Mouse (Mus musculus) layer of hippocampus, adult 11-12 months (tissue): ENCODE measurements around the gene Mia2.

Experiments
- DNase-seq: peaks from one replicate; pipeline ENCODE4 v3.0.0; 2022; ENCODE audit warnings: low spot score

Gene Mia2

DNA sequence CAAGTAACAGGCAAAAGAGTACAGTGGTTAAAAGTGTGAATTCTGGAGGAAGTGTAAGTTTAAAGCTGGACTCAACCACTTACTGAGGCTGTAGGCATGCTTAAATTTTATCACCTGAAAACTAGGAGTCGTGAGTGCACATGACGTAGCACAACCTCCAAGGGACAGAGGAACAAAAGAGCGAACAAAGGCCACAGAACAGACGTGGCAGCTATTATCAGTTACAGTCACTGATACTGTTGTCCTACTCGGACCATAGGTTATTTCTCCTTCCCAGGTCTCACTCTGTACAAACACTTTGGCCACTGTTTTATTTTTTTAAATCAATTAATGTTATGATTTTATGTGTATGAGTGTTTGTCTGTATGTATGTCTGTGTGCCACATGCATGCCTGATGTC is 9.2 kb downstream of the Mia2 start:
- DNase-seq = no peak

DNA sequence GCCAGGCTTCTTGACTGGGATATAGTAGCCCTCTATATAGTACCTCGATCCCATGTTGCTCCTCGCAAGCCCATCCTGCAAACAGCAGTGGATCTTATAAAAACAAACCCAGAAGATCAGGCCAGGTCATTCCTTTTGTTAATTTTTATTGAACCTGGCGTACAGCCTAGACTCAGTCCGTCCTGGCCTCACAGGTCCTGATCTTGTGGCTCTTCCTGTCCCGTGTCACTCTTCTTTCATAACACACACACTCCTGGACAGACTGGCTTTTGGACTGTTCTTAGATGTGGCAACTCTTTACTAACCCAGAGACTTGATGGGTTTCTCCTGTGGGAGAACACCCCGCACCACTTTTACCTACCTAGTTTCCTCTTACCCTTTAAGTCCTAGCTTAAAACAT is 10.3 kb downstream of the Mia2 start:
- DNase-seq = no peak

DNA sequence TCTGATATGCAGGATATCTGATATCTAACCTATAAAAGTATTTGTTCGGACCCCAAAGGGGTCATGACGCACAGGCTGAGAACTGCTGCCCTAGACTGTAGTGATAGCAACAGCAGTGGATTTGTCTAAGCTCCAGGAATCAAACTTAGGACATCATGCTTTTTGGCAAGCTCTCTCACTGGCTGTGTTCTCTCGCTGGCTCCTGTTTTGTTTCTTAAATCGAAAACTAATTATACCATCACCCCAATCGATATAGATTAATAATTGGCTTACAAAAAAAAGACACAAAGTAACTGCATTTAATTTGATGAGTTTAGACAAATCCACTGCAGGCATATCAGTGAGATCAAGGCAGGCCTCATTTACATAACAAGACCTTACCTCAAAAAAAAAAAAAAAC is 10.9 kb downstream of the Mia2 start:
- no peak for DNase-seq

DNA sequence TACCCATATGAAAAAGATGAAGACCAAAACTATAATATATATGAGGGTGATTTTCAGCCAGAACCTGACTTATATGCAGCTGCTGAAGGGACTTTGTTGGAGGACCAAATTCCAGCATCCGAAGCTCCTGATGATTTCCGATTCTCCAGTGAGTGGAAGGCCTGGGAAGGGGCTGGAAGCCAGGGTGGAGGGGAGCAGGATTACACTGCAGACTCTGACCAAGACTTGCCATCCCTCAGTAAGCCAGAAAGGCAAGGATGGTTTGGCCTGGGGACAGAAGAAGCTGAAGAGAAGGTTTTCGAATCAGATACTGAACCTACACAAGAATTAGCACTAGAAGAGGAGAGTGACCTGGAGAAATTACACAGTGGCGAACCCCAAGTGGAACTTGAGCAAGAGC is 12.3 kb downstream of the Mia2 start:
- no peak for DNase-seq

DNA sequence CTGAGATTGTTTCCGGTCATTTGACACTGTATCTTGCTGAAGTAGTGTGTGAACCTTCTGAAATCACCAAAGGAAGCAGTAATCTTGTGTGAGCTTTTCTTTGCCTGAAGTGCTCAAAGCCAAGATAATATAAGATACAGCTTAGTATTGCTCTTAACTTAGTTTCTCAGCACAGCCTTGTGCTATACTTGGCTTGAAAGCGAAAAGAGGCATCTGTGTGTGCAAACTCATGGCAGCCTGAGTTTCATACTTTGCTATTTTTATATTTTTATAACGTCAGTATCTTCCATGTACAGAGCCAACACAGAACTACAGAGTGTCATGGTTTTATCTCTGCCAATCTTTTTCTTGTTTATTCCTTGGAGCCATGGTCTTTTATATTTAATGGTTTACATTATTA is 21.6 kb downstream of the Mia2 start:
- DNase-seq = no peak

DNA sequence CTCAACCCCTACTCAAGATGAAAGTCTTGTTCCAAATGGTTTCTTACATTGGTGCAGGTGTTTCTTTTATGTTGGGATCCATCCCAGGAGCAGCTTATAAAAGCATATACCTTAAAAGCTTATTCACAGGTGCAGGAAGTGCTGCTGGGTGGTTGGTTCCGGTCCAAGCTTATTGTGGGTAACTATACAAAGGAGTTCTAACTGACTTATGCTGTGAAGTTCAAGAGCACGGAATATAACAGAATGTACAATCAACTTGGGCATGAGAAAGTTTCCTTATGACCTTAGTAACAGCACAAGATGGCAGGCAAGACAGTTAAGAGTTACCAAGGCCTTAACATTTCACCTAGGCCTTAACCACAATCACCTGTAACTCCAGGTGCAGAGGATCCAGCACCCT is 29.8 kb downstream of the Mia2 start:
- DNase-seq = no peak

DNA sequence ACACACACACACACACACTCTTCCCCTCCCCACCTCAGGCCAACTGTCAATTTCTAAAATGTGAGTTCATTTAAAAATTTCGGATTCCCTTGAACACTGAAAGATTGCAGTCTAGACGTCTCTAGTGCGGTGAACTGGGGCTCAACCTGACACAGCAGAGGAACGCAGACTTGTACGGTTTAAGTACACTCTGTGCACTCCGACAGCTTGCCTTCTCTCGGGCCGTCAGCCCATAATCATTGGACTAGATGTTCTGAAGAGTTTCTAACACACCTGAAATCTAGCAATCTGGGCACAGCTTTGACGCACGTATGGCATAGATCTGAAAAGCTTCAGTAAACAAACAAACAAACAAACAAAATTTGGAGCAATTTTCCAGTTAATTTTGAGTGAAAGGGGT is 32.9 kb downstream of the Mia2 start:
- DNase-seq = no peak

DNA sequence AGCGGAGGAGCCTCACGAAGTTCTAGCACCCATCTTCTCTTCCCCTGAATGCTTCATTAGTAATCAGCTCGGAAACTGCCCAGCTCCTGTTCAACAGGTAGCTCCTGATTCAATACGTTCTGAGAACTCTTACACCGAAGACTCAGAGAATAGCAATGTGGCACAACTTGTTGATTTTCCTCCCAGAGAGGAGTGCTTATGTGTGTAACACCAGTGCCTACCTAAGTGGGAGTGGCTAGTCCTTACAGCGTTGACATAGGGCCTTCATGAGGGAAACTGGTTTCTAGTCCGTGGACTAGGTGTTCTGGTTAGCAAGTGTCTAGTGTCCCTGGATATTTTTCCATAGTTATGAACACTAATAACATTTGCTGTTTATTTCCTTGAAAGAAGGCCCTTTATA is 33.4 kb downstream of the Mia2 start:
- DNase-seq = no peak

DNA sequence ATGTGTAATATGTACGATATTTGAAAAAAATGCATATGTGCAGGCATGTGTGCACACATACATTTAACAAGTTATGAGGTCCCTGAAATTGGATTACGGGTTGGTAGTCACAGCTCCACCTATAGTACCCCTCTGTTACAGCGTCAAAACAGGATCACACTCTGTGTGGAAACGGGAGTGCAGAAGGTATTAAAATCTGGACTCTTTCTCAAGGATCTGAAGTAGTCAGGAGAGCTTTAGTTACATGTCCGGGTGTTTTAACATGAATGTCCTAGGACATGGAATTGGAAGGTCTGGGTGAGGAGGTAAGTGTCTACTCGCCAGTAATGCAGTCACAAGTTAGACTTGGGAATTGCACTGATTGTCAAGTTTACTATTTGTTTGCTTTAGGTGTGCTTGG is 34.0 kb downstream of the Mia2 start:
- no peak for DNase-seq

DNA sequence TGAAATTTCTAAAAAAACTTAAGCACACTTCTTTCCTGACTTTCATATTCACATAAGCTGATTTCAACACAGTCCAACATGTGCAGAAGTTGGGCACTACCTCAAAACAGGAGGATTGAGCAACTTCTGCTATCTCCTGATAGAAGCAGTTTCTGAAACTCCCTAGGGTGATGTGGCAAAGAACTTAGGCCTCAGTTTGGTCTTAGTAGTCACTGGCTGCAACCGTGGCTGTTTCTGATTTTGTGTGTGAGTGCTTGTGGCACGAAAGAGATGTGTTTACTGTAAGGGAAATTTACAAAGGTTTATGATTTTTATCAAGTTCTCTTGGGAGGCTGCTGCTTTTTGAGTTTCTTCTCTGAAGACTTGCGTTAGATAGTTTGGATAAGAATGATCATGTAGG is 34.6 kb downstream of the Mia2 start:
- DNase-seq = no peak

DNA sequence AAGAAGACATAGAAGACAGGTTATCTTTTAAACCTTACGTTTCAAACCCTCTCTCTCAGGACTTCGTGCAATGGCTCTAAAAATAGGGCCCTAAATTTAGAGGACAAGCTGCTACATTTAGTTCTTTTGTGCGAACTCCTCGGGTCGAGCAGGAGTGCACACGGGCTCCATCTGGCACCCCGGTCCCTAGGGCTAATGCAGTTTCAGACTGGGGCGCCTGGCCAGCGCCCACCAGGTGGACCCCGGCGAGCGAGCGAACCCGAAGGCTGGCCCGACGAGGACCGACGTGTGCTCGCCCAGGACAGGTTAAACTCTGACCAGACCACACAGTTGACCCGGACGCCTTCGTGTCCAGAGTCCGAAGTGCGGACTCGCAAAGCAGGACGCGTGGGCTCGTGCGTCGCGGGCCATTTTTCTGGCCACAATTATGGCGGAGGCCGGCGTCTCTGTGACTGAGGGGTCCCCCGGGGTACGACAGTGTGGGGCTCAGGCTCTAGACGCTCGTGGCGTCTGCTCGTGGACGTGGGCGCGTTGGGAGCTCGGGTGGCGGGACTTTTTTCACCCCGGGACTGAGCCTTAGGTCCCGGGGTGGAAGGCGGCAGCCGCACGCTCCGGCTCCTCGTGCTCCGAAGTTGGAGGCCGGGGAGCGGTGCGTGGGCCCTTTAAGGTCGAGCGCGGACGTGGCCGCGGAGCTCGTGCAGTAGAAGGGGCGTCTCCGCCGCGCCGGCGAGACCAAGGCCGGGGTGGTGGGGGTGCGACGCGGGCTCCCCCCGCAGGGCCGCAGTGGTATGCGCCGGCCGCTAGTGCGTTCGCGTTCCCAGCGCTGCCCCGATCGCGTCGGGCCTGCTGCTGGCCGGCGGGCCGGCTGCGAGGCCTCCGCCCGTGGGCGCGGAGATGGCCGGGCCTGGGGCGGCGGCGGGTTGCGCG is 35.3 kb downstream of the Mia2 start:
- peak; percentile 94 for DNase-seq

DNA sequence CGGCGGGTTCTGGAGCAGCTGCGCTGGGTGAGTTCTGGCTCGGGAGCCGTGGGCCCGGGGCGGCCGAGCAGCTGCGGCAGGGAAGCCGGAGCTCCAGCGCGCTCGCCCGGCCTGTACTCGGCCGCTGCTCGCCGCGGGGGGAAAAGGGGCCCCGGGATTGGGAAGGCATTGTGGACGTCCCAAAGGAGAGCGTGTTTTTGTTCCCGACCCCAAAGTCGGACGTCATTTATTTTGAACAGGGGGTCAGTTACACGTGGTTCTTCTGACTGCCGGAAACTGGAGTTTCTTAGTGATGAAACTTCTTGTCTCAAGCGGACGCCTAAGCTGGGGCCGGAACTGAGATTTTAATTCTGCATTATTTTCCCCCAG is 36.0 kb downstream of the Mia2 start:
- DNase-seq = no peak

DNA sequence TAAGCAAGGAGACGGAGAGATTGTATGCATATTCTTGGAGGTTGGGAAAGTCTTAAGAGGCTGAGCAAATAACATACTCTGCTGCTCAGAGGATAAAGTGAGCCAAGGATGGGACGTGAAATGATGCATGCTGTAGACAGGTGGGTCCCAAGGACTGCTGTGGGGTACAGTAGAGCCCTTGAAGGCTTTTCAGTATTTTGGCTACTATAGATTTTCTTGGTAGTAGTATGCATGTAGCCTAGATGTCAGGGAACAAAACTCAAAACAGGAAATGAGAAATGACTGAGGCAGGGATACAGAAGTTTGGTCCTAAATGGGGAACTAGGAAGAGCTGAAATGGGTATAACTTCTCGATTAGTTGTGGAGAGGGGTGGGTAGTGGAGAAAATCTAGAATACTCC is 36.9 kb downstream of the Mia2 start:
- DNase-seq = no peak

DNA sequence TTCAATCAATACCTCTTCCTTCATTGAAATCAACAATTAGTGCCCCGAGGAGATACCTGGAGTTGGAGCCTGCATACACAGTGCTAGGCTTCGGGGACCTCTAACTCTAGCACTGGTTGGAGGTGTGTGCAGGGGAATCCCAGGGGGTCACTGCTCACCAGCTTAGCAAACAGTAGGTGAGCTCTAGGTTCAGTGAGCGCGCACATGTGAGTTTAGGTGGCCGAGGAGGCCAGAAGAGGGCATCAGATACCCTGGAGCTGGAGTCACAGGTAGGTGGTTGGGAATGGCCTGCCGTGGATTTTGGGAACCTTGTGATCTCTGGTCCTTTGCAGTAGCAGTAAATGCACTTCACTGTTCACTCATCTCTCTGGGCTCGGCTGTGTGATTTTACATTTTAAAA is 37.3 kb downstream of the Mia2 start:
- DNase-seq = no peak

DNA sequence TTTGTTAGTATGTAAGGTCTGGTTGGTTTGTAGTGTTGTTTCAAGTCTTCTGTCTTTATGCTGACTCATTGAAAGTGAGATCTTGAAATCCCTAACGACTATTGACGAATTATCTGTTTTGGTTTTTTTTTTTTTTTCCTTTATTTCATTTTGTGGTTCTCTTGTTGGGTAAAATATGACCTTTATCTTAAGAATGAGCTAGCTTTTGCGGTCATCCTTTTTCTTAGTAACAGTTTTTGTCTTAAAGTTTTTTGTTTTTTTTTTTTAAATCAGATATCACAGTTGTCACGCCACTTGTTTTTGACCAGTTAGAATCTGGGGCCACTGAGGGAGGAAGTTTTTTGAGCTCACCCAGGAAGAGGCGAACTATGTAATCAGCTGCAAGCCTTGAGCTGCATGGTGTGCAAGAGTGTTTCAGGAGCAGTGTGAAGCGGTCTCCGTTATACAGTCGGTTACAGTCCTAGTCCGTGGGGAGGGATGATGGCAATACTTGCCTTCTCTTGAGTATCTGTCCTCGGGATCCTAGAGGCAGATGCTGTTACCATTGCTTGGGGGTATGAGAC is 37.9 kb downstream of the Mia2 start:
- DNase-seq = no peak

DNA sequence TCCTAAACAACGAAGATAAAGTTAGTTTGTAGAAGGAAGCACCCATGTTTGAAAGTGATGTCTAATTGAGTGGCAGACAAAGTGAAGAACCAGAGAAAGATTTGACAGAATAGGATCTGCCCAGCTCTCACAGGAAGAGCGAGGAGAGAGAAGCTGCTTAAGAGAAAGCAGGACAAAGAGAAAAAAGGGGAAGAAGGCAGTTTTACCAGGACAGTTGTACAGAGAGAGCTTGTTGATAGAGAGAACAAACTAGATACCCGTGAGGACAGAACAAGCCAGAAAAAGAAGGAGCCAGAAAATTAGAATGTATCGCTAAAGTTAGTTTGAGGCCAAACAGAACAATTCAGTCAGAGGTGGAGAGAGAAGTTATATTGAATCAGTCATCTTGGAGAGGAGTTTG is 39.5 kb downstream of the Mia2 start:
- DNase-seq = no peak

DNA sequence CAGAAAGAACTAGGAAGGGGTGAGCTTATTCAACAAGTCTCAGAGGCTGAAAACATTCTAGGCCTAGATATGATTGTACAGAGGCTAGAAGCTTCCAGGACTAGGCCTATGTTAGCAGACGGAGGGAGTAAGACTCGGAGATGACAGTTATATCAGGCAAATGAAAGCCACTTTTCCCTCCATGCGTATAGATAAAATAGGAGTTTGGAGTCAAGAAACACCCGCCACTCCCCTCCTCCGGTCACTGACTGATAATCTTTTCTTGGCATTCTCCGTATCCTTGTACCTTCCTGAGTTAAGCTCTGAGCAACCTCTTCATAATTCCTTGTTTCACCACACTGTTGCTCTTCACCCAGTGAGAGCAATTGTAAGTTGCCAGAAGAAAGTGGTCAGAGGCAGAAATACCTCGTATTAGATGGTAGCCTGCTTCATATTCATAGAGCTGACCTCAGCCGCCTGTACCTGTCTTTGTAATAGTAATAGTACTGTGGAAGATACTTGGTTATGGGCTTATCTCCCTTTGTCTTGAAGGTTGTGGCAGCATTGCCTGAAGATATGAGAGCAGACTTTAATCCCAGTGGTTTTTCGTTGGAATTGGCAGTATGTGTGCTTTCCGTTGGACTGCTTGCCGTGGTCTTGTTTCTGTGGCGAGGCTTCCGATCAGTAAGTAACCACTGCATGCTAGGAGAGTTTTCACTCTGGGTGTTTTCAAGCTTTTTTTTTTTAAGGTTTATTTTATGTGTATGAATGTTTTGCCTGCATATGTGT is 40.1 kb downstream of the Mia2 start:
- no peak for DNase-seq

DNA sequence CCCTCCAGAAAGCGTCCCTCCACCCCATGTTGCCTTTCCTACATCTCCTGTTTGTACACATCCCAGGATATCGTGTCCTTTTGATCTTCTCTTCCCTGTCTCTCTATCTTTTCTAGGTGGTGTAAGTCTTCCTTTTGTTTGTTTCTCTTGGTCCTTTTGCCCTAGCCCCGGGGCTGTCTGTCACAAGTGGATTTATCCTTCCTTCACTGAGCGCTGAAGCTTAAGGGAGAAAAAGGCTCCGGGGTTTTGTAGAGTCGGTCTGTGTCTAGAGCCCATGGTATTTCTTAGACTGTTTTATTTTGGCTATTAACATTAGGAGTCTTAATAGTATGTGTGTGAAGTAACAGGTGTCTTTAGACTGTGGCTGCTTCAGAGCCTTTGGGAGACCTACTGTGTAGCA is 41.4 kb downstream of the Mia2 start:
- DNase-seq = no peak

DNA sequence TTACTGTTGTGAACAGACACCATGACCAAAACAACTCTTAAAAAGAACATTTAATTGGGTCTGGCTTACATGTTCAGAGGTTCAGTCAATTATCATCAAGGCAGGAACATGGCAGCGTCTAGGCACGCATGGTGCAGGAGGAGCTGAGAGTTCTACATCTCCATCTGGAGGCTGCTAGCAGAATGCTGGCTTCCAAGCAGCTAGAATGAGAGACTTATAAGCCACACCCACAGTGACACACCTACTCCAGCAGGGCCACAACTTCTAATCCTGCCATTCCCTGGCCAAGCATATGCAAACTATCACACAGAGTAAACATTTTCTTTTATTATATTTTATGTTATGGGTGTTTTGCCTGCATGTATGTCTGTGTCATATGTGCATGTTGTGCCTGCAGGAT is 43.8 kb downstream of the Mia2 start:
- DNase-seq = no peak

DNA sequence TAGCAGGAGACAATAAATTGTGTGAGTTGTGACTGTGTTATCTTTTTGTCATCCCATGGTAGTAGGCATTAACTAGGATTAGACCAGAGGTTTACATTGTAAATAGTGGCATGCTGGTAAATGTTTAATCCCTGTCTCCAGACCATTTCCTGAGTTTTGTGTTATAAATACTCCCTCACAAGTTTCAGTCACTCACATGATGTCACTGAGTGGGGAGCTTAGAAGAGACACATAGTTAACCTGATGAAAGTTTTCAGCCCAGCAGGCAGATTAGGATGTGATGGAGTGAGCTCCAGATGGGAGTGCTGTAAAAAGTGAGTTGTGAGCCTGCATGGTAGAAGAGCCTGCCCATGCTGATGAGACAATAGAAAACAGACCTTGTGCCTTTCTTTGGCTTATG is 49.5 kb downstream of the Mia2 start:
- DNase-seq = no peak

DNA sequence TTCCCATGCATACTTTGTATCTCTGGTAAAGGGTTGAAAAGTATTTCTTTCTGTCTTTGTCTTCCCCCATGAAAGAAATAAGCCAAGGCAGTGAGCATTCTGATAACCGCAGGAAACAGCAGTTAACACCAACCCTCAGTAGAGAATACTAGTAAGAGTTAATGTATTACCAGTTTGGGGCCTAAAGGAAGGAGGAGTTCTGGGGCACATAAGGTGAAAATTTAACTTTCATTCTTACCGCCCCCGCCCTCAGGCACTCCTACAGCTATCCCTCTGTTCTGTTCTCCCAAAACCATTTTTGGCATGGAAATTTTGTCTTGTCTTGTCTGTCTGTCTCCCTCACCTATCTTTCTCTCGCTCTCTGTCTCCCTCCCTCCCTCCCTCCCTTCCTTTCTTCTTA is 54.1 kb downstream of the Mia2 start:
- DNase-seq = no peak

DNA sequence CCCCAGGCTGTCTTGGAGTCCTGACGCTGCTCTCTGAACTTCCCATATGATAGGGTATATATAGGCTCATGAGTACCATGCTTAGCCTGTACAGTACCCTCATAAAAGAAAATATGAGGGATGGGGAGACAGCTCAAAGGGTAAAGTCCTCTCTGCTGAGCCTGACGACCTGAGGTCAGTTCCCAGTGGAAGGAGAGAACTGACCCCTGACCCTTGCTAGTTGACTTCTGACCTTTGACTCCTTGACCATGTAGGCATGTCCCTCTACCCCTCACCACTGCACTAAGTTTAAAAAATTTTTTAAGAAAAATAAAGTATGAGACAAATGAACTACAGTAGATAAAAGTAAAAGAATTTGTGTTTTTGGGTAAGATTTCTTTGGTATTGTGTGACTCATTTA is 65.5 kb downstream of the Mia2 start:
- no peak for DNase-seq

DNA sequence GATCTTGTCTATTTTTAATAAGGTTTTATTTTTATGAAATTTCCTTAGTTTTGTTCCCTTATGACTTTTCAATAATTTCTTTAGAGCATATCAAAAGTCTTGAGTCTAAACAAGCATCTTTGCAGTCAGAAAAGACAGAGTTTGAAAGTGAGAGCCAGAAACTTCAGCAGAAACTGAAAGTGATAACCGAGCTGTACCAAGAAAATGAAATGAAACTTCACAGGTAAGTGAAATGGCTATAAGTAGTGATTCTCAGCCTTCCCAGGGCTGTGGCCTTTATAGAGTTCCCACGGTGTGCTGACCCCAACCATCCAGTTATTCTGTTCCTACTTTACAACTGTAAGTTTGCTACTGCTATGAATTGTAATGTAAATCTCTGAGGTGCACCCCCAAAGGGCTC is 67.2 kb downstream of the Mia2 start:
- DNase-seq = no peak
